Mouse (Mus musculus): ENCODE results near the gene Stox2.

The Stox2 gene

GRCm38 (mm10) chr8:47355340-47355906 is 90.7 kb downstream of the Stox2 start:
- DNase-seq (ENCODE audit: low read depth in 1 of 2, low spot score in 2 of 2) = no peak

GRCm38 (mm10) chr8:47354523-47355168 is 91.5 kb downstream of the Stox2 start:
- DNase-seq (ENCODE audit: low read depth in 1 of 2, low spot score in 2 of 2) = no peak

- DNase-seq (ENCODE audit: low read depth in 1 of 2, low spot score in 2 of 2) = no peak
Observed at GRCm38 (mm10) chr8:47351914-47352701, 94.1 kb downstream of the Stox2 start.

GRCm38 (mm10) chr8:47349082-47349481 is 97.1 kb downstream of the Stox2 start:
- DNase-seq (ENCODE audit: low read depth in 1 of 2, low spot score in 2 of 2) = no peak

- no peak for DNase-seq (ENCODE audit: low read depth in 1 of 2, low spot score in 2 of 2)
Observed at GRCm38 (mm10) chr8:47347809-47348208, 98.4 kb downstream of the Stox2 start.

GRCm38 (mm10) chr8:47345772-47346103 is 100.4 kb downstream of the Stox2 start:
- no peak for DNase-seq (ENCODE audit: low read depth in 1 of 2, low spot score in 2 of 2)

GRCm38 (mm10) chr8:47345085-47345771 is 100.9 kb downstream of the Stox2 start:
- no peak for DNase-seq (ENCODE audit: low read depth in 1 of 2, low spot score in 2 of 2)

- no peak for DNase-seq (ENCODE audit: low read depth in 1 of 2, low spot score in 2 of 2)
Observed at GRCm38 (mm10) chr8:47341474-47341873, 104.7 kb downstream of the Stox2 start.

GRCm38 (mm10) chr8:47338691-47339323 is 107.4 kb downstream of the Stox2 start:
- no peak for DNase-seq (ENCODE audit: low read depth in 1 of 2, low spot score in 2 of 2)

GRCm38 (mm10) chr8:47336433-47336832 is 109.7 kb downstream of the Stox2 start:
- no peak for DNase-seq (ENCODE audit: low read depth in 1 of 2, low spot score in 2 of 2)

GRCm38 (mm10) chr8:47335940-47336339 is 110.2 kb downstream of the Stox2 start:
- no peak for DNase-seq (ENCODE audit: low read depth in 1 of 2, low spot score in 2 of 2)

- no peak for DNase-seq (ENCODE audit: low read depth in 1 of 2, low spot score in 2 of 2)
Observed at GRCm38 (mm10) chr8:47334223-47334757, 111.9 kb downstream of the Stox2 start.

GRCm38 (mm10) chr8:47332941-47333340 is 113.2 kb downstream of the Stox2 start:
- no peak for DNase-seq (ENCODE audit: low read depth in 1 of 2, low spot score in 2 of 2)

GRCm38 (mm10) chr8:47330982-47331381 is 115.2 kb downstream of the Stox2 start:
- no peak for DNase-seq (ENCODE audit: low read depth in 1 of 2, low spot score in 2 of 2)

- DNase-seq (ENCODE audit: low read depth in 1 of 2, low spot score in 2 of 2) = no peak
Observed at GRCm38 (mm10) chr8:47326348-47326747, 119.8 kb downstream of the Stox2 start.

GRCm38 (mm10) chr8:47324117-47324820 is 121.9 kb downstream of the Stox2 start:
- no peak for DNase-seq (ENCODE audit: low read depth in 1 of 2, low spot score in 2 of 2)

GRCm38 (mm10) chr8:47321282-47321681 is 124.9 kb downstream of the Stox2 start:
- DNase-seq (ENCODE audit: low read depth in 1 of 2, low spot score in 2 of 2) = no peak

GRCm38 (mm10) chr8:47320707-47321106 is 125.5 kb downstream of the Stox2 start:
- DNase-seq (ENCODE audit: low read depth in 1 of 2, low spot score in 2 of 2) = no peak

GRCm38 (mm10) chr8:47318468-47318867 is 127.7 kb downstream of the Stox2 start:
- DNase-seq (ENCODE audit: low read depth in 1 of 2, low spot score in 2 of 2) = no peak

GRCm38 (mm10) chr8:47308176-47308575 is 138.0 kb downstream of the Stox2 start:
- no peak for DNase-seq (ENCODE audit: low read depth in 1 of 2, low spot score in 2 of 2)

Data from monocyte, adult 2 months (primary cell).